Mouse (Mus musculus) midbrain, embryonic 14.5 days (tissue): Measurements from ENCODE around the gene Nes. TPM values are rescaled to one million over a fixed set of nuclear protein-coding genes. Genes with fewer than 3 reads are reported as not detected.
A peak's percentile ranks its signal among the peaks of the same experiment; 100 is the strongest.

Experiments
- ATAC-seq: fragments of 200-750 bp; cut with Nextera tagmentation; 2 replicates; pipeline ENCODE4 v1.8.0; 2017; ENCODE audit warnings: moderate number of reproducible peaks, moderate library complexity; ENCODE audit not compliant: low FRiP score, low TSS enrichment
- DNase-seq: peaks from one replicate; pipeline ENCODE4 v3.0.0-alpha.2; 2015
- H3K27ac ChIP-seq: fragments of 300-500 bp; sonication (generic); replicated peaks from 2 replicates; pipeline ENCODE4 v1.5.1; 2014; ENCODE audit warnings: mild to moderate bottlenecking, low read depth, low read length, moderate library complexity
- H3K27me3 ChIP-seq: fragments of 300-500 bp; sonication (generic); 2 replicates; pipeline ENCODE4 v1.6.1; 2014; ENCODE audit warnings: low read length, control low read depth, mixed read lengths; ENCODE audit not compliant: control insufficient read depth, insufficient read depth
- H3K36me3 ChIP-seq: fragments of 300-500 bp; sonication (generic); 2 replicates; pipeline ENCODE4 v1.6.1; 2014; ENCODE audit warnings: low read length, control low read depth; ENCODE audit not compliant: control insufficient read depth, insufficient read depth
- H3K4me1 ChIP-seq: fragments of 300-500 bp; sonication (generic); 2 replicates; pipeline ENCODE4 v1.6.1; 2014; ENCODE audit warnings: mild to moderate bottlenecking, antibody characterized with exemption, low read length, control low read depth; ENCODE audit not compliant: control insufficient read depth, insufficient read depth
- H3K4me2 ChIP-seq: fragments of 300-500 bp; sonication (generic); 2 replicates; pipeline ENCODE4 v1.6.1; 2014; ENCODE audit warnings: mild to moderate bottlenecking, low read length, moderate library complexity
- H3K4me3 ChIP-seq: fragments of 300-500 bp; sonication (generic); replicated peaks from 2 replicates; pipeline ENCODE4 v1.5.1; 2014; ENCODE audit warnings: low read depth, low read length
- H3K9ac ChIP-seq: fragments of 300-500 bp; sonication (generic); replicated peaks from 2 replicates; pipeline ENCODE4 v1.6.1; 2014; ENCODE audit warnings: mild to moderate bottlenecking, low read length, moderate library complexity
- H3K9me3 ChIP-seq: fragments of 300-500 bp; sonication (generic); 2 replicates; pipeline ENCODE4 v1.6.1; 2016; ENCODE audit warnings: low read length, control low read depth, mixed read lengths; ENCODE audit not compliant: control insufficient read depth
- WGBS: fragments of 180-500 bp; shearing (Covaris S2); extraction: QIAGEN DNeasy Blood & Tissue Kit; methylation state at CpG from one replicate; pipeline ENCODE4 v1.1.7; 2014; 5-methylcytosine and 5-hydroxymethylcytosine counted together
- polyA plus RNA-seq: library from polyadenylated mRNA; unstranded; fragments of >200 nt; fragmentation: Nextera tagmentation; extraction: Ambion mirVana; gene quantifications from 2 replicates; pipeline ENCODE4 v1.2.1, GENCODE M21; 2014

Nes gene
- polyA plus RNA-seq, result 19.0 and 28.8 TPM in 2 replicates

GRCm38 (mm10) chr3:87970939-87971488, at the start of gene Nes:
Nes (plus strand) TSS chr3:87971078.
- Histone ChIP-seq H3K36me3 (peaks cover 7% of the 10 kb centered on the region; the same call in 1 of the 2 replicates), H3K9ac (peak within 1 kb of the TSS; percentile 71), H3K27me3 (no peaks in the 10 kb centered on the region), H3K9me3 (no peaks in the 10 kb centered on the region), H3K4me3 (peak within 1 kb of the TSS; percentile 58), H3K27ac (peak within 1 kb of the TSS; percentile 66), H3K4me2 (peak within 1 kb of the TSS; percentile 94), H3K4me1 (peaks cover 30% of the 10 kb centered on the region)
- ATAC-seq (peak; percentile 71), DNase-seq (peak; percentile 91)
- WGBS, result under 1% methylated on average over 44 of the region's 44 CpGs

DNA sequence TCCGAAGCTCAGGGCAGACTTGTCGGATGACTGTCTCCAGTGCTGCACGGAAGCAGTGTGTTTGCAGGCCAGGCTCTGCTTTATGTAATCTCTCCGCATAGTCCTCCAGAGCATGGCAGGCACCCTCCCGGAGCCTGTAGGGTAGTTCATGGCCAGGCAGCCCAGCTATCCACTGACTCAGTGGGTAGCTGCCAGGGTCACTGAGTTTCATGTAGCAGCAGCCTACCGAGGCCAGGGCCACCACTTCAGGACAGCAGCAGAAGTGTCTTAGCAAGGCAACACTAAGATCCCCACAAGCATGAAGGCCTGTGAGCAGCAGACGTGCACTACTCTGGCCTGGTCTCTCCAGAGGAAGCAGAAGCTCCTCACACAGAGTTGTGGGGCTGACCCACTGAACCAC, 45.9 kb upstream of the Nes start:
- H3K27me3 ChIP-seq, result no peaks in the 10 kb centered on the region
- H3K4me2 ChIP-seq, result no peak overlapping the region
- DNase-seq (no peak), ATAC-seq (no peak)
- peaks cover 8% of the 10 kb centered on the region for H3K4me1 ChIP-seq
- no peak overlapping the region for H3K27ac ChIP-seq
- H3K9ac ChIP-seq, result no peak overlapping the region
- H3K9me3 ChIP-seq, result no peaks in the 10 kb centered on the region
- peaks cover 59% of the 10 kb centered on the region for H3K36me3 ChIP-seq
- no peak overlapping the region for H3K4me3 ChIP-seq
- WGBS, result 92% methylated on average over 7 of the region's 7 CpGs

- H3K4me2 ChIP-seq, result no peak overlapping the region
- no peaks in the 10 kb centered on the region for H3K9me3 ChIP-seq
- ATAC-seq, result no peak
- no peak overlapping the region for H3K27ac ChIP-seq
- H3K4me1 ChIP-seq, result peaks cover 11% of the 10 kb centered on the region
- no peak overlapping the region for H3K9ac ChIP-seq
- no peak overlapping the region for H3K4me3 ChIP-seq
- DNase-seq, result no peak
- H3K27me3 ChIP-seq, result no peaks in the 10 kb centered on the region
- 95% methylated on average over 5 of the region's 5 CpGs for WGBS
- peaks cover 63% of the 10 kb centered on the region for H3K36me3 ChIP-seq
Measured at GRCm38 (mm10) chr3:87927452-87927851, 43.4 kb upstream of the Nes start.

GRCm38 (mm10) chr3:87929341-87930077, 41.4 kb upstream of the Nes start:
- H3K27ac ChIP-seq, result peak overlapping the region; percentile 88
- H3K36me3 ChIP-seq, result peaks cover 59% of the 10 kb centered on the region
- DNase-seq, result no peak
- peak overlapping the region; percentile 93 for H3K4me3 ChIP-seq
- WGBS, result 8% methylated on average over 26 of the region's 26 CpGs
- H3K4me1 ChIP-seq, result peaks cover 11% of the 10 kb centered on the region
- H3K27me3 ChIP-seq, result no peaks in the 10 kb centered on the region
- peak; percentile 38 for ATAC-seq
- no peaks in the 10 kb centered on the region for H3K9me3 ChIP-seq
- H3K4me2 ChIP-seq, result peak overlapping the region; percentile 79
- H3K9ac ChIP-seq, result peak overlapping the region; percentile 85

- peak within 1 kb of the TSS; percentile 85 for H3K9ac ChIP-seq
- ATAC-seq (peak; percentile 98), DNase-seq (peak; percentile 99)
- under 1% methylated on average over 78 of the region's 78 CpGs for WGBS
- H3K4me1 ChIP-seq, result peaks cover 11% of the 10 kb centered on the region
- no peaks in the 10 kb centered on the region for H3K27me3 ChIP-seq
- no peaks in the 10 kb centered on the region for H3K9me3 ChIP-seq
- H3K27ac ChIP-seq, result peak within 1 kb of the TSS; percentile 88
- peak within 1 kb of the TSS; percentile 93 for H3K4me3 ChIP-seq
- peak within 1 kb of the TSS; percentile 82 for H3K4me2 ChIP-seq
- H3K36me3 ChIP-seq, result peaks cover 57% of the 10 kb centered on the region
Measured at GRCm38 (mm10) chr3:87930078-87930795, 40.6 kb upstream of the Nes start, which contains the start of the genes Isg20l2 and Rrnad1. Isg20l2 (plus strand) TSS chr3:87930314. Rrnad1 (minus strand) TSS chr3:87930717.

DNA sequence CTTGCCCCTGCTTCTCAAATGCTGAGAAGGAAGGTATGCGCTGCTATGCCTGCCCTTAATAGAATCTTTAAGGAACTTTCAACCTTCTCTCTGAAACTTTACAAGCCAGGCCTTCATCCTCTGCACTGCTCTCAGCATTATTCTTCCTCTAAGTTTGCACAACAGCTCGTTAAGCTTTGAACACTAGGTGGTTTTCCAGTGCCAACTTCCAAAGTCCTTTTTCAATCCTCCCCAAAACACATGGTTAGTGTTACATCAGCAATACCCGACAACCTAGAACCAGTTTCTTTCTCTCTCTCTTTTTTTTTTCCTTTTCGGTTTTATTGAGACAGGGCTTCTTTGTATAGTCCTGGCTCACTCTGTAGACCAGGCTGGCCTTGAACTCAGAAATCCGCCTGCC, 36.9 kb upstream of the Nes start:
- ATAC-seq, result no peak
- H3K4me2 ChIP-seq, result no peak overlapping the region
- WGBS, result 88% methylated on average over 5 of the region's 5 CpGs

DNA sequence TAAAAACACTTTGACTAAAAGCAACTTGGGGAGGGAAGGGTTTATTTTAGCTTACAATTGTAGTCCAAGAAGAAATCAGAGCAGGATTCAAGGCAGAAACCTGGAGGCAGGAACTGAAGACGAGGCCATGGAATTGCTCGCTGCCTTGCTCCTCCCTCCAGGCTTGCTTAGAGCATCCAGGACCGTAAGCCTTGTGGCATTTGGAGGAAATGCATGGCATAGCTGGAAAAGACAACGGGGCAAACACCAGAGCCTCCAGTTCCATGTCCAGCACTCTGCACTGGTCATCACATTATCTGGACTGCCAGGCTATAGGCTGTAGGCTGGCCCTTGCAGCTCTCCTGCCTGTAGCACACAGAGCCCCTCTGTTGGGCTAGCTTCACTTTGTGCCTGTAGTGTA, 36.4 kb upstream of the Nes start:
- Histone ChIP-seq H3K9ac (peak overlapping the region; percentile 4; the same call in 1 of the 2 replicates), H3K27me3 (no peaks in the 10 kb centered on the region), H3K4me1 (peaks cover 7% of the 10 kb centered on the region), H3K4me2 (no peak overlapping the region), H3K27ac (no peak overlapping the region), H3K4me3 (no peak overlapping the region), H3K9me3 (no peaks in the 10 kb centered on the region), H3K36me3 (peaks cover 56% of the 10 kb centered on the region)
- ATAC-seq (no peak), DNase-seq (no peak)
- WGBS, result 71% methylated on average over 4 of the region's 4 CpGs

More for the DNA sequence above, 36.9 kb upstream of the Nes start:
- no peak for DNase-seq
- H3K4me1 ChIP-seq, result peaks cover 11% of the 10 kb centered on the region
- H3K27me3 ChIP-seq, result no peaks in the 10 kb centered on the region
- H3K4me3 ChIP-seq, result no peak overlapping the region
- H3K9me3 ChIP-seq, result no peaks in the 10 kb centered on the region
- H3K27ac ChIP-seq, result no peak overlapping the region
- H3K9ac ChIP-seq, result no peak overlapping the region
- peaks cover 51% of the 10 kb centered on the region for H3K36me3 ChIP-seq

- peaks cover 7% of the 10 kb centered on the region for H3K4me1 ChIP-seq
- no peak overlapping the region for H3K4me2 ChIP-seq
- ATAC-seq (no peak), DNase-seq (no peak)
- WGBS, result 84% methylated on average over 4 of the region's 4 CpGs
- H3K9ac ChIP-seq, result no peak overlapping the region
- H3K4me3 ChIP-seq, result no peak overlapping the region
- H3K27ac ChIP-seq, result no peak overlapping the region
- H3K27me3 ChIP-seq, result no peaks in the 10 kb centered on the region
- peaks cover 63% of the 10 kb centered on the region for H3K36me3 ChIP-seq
- no peaks in the 10 kb centered on the region for H3K9me3 ChIP-seq
Measured at GRCm38 (mm10) chr3:87935201-87935600, 35.7 kb upstream of the Nes start.
